Mouse (Mus musculus) limb, embryonic 12.5 days (tissue): ENCODE data around the gene Med12l. TPM values are rescaled to one million over a fixed set of nuclear protein-coding genes. Genes with fewer than 3 reads are reported as not detected.

Experiments used
- ATAC-seq: fragments of 200-750 bp; cut with Nextera tagmentation; 2 replicates; pipeline ENCODE4 v1.8.0; 2017; ENCODE audit warnings: low read depth, moderate TSS enrichment; ENCODE audit not compliant: insufficient number of reproducible peaks, insufficient read depth, low FRiP score, low TSS enrichment
- H3K27ac ChIP-seq: fragments of 300-500 bp; sonication (generic); 2 replicates; pipeline ENCODE4 v1.5.1; 2016; ENCODE audit warnings: mild to moderate bottlenecking, moderate library complexity
- H3K27me3 ChIP-seq: fragments of 300-500 bp; sonication (generic); 2 replicates; pipeline ENCODE4 v1.6.1; 2016; ENCODE audit warnings: mild to moderate bottlenecking, moderate library complexity
- H3K36me3 ChIP-seq: fragments of 300-500 bp; sonication (generic); 2 replicates; pipeline ENCODE4 v1.6.1; 2016; ENCODE audit warnings: mild to moderate bottlenecking, moderate library complexity
- H3K4me1 ChIP-seq: fragments of 300-500 bp; sonication (generic); replicated peaks from 2 replicates; pipeline ENCODE4 v1.6.1; 2016
- H3K4me2 ChIP-seq: fragments of 300-500 bp; sonication (generic); 2 replicates; pipeline ENCODE4 v1.6.1; 2016; ENCODE audit warnings: mild to moderate bottlenecking, moderate library complexity
- H3K4me3 ChIP-seq: fragments of 300-500 bp; sonication (generic); replicated peaks from 2 replicates; pipeline ENCODE4 v1.5.1; 2016; ENCODE audit warnings: mild to moderate bottlenecking
- H3K9ac ChIP-seq: fragments of 300-500 bp; sonication (generic); replicated peaks from 2 replicates; pipeline ENCODE4 v1.6.1; 2016; ENCODE audit warnings: mild to moderate bottlenecking, moderate library complexity
- H3K9me3 ChIP-seq: fragments of 300-500 bp; sonication (generic); 2 replicates; pipeline ENCODE4 v1.6.1; 2016; ENCODE audit warnings: mild to moderate bottlenecking, moderate library complexity
- WGBS: fragments of 180-500 bp; shearing (Covaris S2); methylation state at CpG from one replicate; pipeline ENCODE4 v1.1.7; 2016; 5-methylcytosine and 5-hydroxymethylcytosine counted together
- polyA plus RNA-seq: library from polyadenylated mRNA; unstranded; fragments of >200 nt; fragmentation: Nextera tagmentation; extraction: Ambion mirVana; gene quantifications from 2 replicates; pipeline ENCODE4 v1.2.1, GENCODE M21; 2016

Gene Med12l
- 2.1 and 2.4 TPM in 2 replicates for polyA plus RNA-seq

- H3K4me3 ChIP-seq, result peak within 1 kb of the TSS; percentile 74
- peaks cover 8% of the 10 kb centered on the region for H3K4me1 ChIP-seq
- peaks cover 28% of the 10 kb centered on the region for H3K27me3 ChIP-seq
- H3K36me3 ChIP-seq, result no peaks in the 10 kb centered on the region
- H3K9ac ChIP-seq, result peak within 1 kb of the TSS; percentile 74
- under 1% methylated on average over 69 of the region's 69 CpGs for WGBS
- peak within 1 kb of the TSS; percentile 96 for H3K4me2 ChIP-seq
- H3K9me3 ChIP-seq, result no peaks in the 10 kb centered on the region
- H3K27ac ChIP-seq, result peak within 1 kb of the TSS; percentile 88
- ATAC-seq, result peak; percentile 42
These were observed at the start of gene Med12l for GRCm38 (mm10) chr3:59005271-59005995. TSS of gene Med12l (plus strand) at chr3:59005825.

GRCm38 (mm10) chr3:58961166-58961565 lies 44.5 kb upstream of the Med12l start:
- Histone ChIP-seq H3K27me3 (no peaks in the 10 kb centered on the region), H3K27ac (no peak overlapping the region), H3K4me3 (no peak overlapping the region), H3K36me3 (no peaks in the 10 kb centered on the region), H3K9me3 (no peaks in the 10 kb centered on the region), H3K4me2 (no peak overlapping the region), H3K4me1 (no peaks in the 10 kb centered on the region), H3K9ac (no peak overlapping the region)
- no peak for ATAC-seq
- 81% methylated on average over 1 of the region's 1 CpGs for WGBS

GRCm38 (mm10) chr3:58977413-58977812 lies 28.2 kb upstream of the Med12l start:
- Histone ChIP-seq H3K9ac (no peak overlapping the region), H3K9me3 (no peaks in the 10 kb centered on the region), H3K27me3 (no peaks in the 10 kb centered on the region), H3K4me2 (no peak overlapping the region), H3K4me1 (no peaks in the 10 kb centered on the region), H3K36me3 (no peaks in the 10 kb centered on the region), H3K4me3 (no peak overlapping the region), H3K27ac (no peak overlapping the region)
- ATAC-seq, result no peak
- WGBS, result 79% methylated on average over 1 of the region's 1 CpGs

DNA sequence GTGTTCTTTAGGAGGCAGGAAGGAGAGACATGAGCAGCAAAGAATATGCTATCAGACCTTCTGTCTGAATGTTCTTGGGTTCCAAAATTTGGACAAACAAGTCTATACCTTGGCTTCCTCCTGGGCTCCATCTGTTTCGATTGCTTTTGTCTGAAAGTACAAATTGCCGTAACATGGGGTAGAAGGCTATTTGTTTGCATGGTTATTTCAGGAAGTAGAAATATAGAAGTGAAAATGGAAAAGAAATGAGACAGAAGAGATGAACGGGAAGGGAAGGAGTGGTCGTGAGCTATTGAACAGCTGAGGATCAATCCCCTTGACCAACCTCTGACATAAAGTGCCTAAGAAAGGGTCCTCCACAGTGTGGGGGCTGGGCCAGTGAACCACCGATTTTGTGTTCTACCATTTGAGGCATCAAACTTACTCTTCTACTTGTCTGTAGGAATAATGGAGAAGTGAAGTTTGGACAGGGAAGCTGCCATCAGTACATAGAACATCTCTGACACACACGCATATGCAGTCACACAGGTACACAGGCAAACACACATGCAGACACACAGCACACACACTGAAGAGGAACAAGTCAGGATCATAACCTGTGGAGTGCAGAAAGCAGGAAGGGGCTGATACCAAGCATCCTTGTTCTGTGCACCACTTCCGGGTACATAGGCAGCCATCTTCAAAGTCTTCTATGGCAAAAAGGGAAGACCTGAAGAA lies 27.6 kb upstream of the Med12l start:
- no peak for ATAC-seq
- H3K4me2 ChIP-seq, result no peak overlapping the region
- 87% methylated on average over 7 of the region's 7 CpGs for WGBS
- H3K36me3 ChIP-seq, result no peaks in the 10 kb centered on the region
- H3K9ac ChIP-seq, result no peak overlapping the region
- no peak overlapping the region for H3K27ac ChIP-seq
- peaks cover 2% of the 10 kb centered on the region; the same call in 1 of the 2 replicates for H3K4me1 ChIP-seq
- H3K4me3 ChIP-seq, result no peak overlapping the region
- H3K9me3 ChIP-seq, result no peaks in the 10 kb centered on the region
- no peaks in the 10 kb centered on the region for H3K27me3 ChIP-seq

DNA sequence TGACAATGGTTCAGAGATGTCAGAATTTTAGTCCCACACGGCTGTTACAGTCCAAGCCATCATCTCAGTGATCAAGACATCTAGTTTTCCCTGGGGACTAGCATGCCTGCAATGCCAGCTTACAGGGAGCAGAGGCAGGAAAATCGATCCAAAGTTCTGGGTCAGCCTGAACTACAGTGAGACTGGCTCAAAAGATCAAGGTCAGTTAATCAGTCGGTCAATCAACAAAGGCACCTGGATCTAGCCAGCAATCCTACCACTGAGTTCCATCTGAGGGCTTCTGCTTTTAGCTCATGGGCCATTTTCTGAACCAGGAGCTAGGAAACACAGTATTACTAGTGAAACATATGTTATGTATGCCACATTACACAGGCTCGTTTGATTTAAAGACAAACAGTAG lies 25.0 kb upstream of the Med12l start:
- H3K36me3 ChIP-seq, result no peaks in the 10 kb centered on the region
- H3K9me3 ChIP-seq, result no peaks in the 10 kb centered on the region
- no peak overlapping the region for H3K9ac ChIP-seq
- H3K4me1 ChIP-seq, result peaks cover 4% of the 10 kb centered on the region; the same call in 1 of the 2 replicates
- WGBS, result 59% methylated on average over 4 of the region's 4 CpGs
- no peak overlapping the region for H3K4me2 ChIP-seq
- ATAC-seq, result no peak
- no peak overlapping the region for H3K4me3 ChIP-seq
- H3K27ac ChIP-seq, result no peak overlapping the region
- no peaks in the 10 kb centered on the region; the same call in 1 of the 2 replicates for H3K27me3 ChIP-seq

GRCm38 (mm10) chr3:58982896-58983837 lies 22.5 kb upstream of the Med12l start:
- H3K4me2 ChIP-seq, result peak overlapping the region; percentile 31
- H3K27me3 ChIP-seq, result peaks cover 13% of the 10 kb centered on the region
- no peak overlapping the region for H3K4me3 ChIP-seq
- H3K27ac ChIP-seq, result no peak overlapping the region
- peaks cover 4% of the 10 kb centered on the region; the same call in 1 of the 2 replicates for H3K4me1 ChIP-seq
- H3K9ac ChIP-seq, result no peak overlapping the region
- ATAC-seq, result no peak; the same call in 1 of the 2 replicates
- no peaks in the 10 kb centered on the region for H3K9me3 ChIP-seq
- 48% methylated on average over 15 of the region's 15 CpGs for WGBS
- no peaks in the 10 kb centered on the region for H3K36me3 ChIP-seq

GRCm38 (mm10) chr3:58983838-58984598 lies 21.6 kb upstream of the Med12l start:
- H3K9ac ChIP-seq, result no peak overlapping the region
- no peaks in the 10 kb centered on the region for H3K36me3 ChIP-seq
- H3K4me1 ChIP-seq, result peaks cover 4% of the 10 kb centered on the region; the same call in 1 of the 2 replicates
- no peaks in the 10 kb centered on the region for H3K9me3 ChIP-seq
- no peak overlapping the region for H3K27ac ChIP-seq
- H3K27me3 ChIP-seq, result peaks cover 18% of the 10 kb centered on the region
- no peak for ATAC-seq
- H3K4me3 ChIP-seq, result no peak overlapping the region
- WGBS, result 83% methylated on average over 15 of the region's 15 CpGs
- H3K4me2 ChIP-seq, result no peak overlapping the region

DNA sequence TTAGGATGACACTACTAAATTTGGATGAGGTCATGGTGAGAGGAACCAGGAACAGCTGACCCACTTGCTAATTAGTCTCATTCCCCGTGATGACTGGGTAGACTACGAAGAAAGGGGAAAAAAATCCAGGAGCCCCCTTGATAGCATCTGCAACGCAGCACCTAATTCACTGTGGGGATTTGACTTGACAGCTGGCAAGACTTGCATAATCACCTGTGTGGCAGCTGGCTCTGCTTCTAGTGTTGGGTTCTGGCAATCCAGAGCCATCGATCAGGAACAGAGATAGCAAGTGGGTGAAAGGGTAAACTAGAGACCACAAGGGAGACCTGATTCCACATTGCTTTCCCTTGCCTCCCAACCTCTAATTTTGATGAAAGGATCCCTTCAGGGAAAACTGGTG lies 19.8 kb upstream of the Med12l start:
- no peak overlapping the region for H3K4me3 ChIP-seq
- H3K4me2 ChIP-seq, result no peak overlapping the region
- ATAC-seq, result no peak
- WGBS, result 30% methylated on average over 4 of the region's 4 CpGs
- no peak overlapping the region for H3K9ac ChIP-seq
- H3K36me3 ChIP-seq, result no peaks in the 10 kb centered on the region
- peaks cover 4% of the 10 kb centered on the region; the same call in 1 of the 2 replicates for H3K4me1 ChIP-seq
- no peak overlapping the region for H3K27ac ChIP-seq
- H3K9me3 ChIP-seq, result no peaks in the 10 kb centered on the region
- peaks cover 18% of the 10 kb centered on the region for H3K27me3 ChIP-seq

DNA sequence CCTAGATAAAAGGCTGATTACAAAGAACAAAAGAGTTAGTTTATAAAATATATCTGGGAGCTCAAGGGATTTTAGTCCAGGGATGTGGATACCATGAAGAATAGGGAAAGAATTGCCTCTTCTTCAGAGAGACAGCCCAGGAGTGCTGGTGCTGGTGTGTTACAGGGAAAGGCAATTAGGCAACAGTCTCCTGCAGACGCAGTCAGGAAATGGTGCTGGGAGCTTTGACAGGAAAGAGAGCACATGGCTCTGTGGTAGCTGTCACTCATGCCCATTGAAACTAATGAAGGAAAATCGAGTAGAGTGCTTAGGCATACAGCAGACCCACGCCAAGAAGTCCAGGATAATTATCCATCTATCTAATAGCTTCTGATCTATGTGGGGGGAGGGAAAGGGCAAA lies 16.3 kb upstream of the Med12l start:
- Histone ChIP-seq H3K27ac (no peak overlapping the region), H3K4me2 (no peak overlapping the region), H3K36me3 (no peaks in the 10 kb centered on the region), H3K9ac (no peak overlapping the region), H3K4me3 (no peak overlapping the region), H3K27me3 (peaks cover 18% of the 10 kb centered on the region), H3K4me1 (no peaks in the 10 kb centered on the region), H3K9me3 (no peaks in the 10 kb centered on the region)
- ATAC-seq, result no peak
- WGBS, result 20% methylated on average over 3 of the region's 3 CpGs

- Histone ChIP-seq H3K4me2 (no peak overlapping the region), H3K27ac (no peak overlapping the region), H3K9me3 (no peaks in the 10 kb centered on the region), H3K4me3 (no peak overlapping the region), H3K36me3 (no peaks in the 10 kb centered on the region), H3K9ac (no peak overlapping the region), H3K27me3 (peaks cover 18% of the 10 kb centered on the region), H3K4me1 (no peaks in the 10 kb centered on the region)
- 58% methylated on average over 3 of the region's 3 CpGs for WGBS
- ATAC-seq, result no peak
These were observed 15.1 kb upstream of the Med12l start for GRCm38 (mm10) chr3:58990556-58990955.
